Mouse (Mus musculus) bone marrow, adult 2 months (tissue): Measurements from ENCODE around the gene Kalrn.

Experiments used
- CTCF ChIP-seq: fragments of 200-500 bp; IDR thresholded peaks from 2 replicates; pipeline ENCODE4 v1.5.1; 2011; ENCODE audit warnings: low read length, control low read depth; ENCODE audit not compliant: control insufficient read depth, insufficient read depth
- POLR2A ChIP-seq: fragments of 200-500 bp; IDR thresholded peaks from 2 replicates; pipeline ENCODE4 v1.6.1; 2011; ENCODE audit warnings: low read depth, mild to moderate bottlenecking, control low read depth, low read length, borderline replicate concordance; ENCODE audit not compliant: control insufficient read depth

DNA sequence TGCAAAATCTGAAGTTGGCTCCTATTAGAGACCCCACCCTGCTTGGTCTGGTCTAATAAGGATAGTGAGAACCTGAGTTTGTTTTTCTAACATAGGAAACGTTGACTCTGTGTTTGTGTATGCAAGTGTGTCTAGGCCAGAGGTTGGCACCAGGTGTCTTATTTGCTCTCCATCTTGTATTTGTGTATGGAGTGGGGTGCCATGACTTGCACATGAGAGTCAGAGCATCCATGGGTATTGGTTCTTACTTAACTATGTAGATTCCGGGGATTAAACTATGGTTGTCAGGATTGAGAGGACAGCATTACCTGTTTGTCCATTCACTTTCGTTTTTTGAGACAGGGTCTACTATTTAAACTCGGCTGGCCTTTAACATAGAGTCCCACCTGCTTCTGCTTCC is 620.3 kb downstream of the Kalrn start:
- TF ChIP-seq POLR2A = no peak
- no peak for TF ChIP-seq CTCF
